Mouse (Mus musculus): ENCODE measurements at regions not wholly inside any gene's neighbourhood (a gene's known extent, or its start where the extent isn't known, plus 50 kb on each side); places are given as distances from the start of the nearest gene placed in this dataset.

DNA sequence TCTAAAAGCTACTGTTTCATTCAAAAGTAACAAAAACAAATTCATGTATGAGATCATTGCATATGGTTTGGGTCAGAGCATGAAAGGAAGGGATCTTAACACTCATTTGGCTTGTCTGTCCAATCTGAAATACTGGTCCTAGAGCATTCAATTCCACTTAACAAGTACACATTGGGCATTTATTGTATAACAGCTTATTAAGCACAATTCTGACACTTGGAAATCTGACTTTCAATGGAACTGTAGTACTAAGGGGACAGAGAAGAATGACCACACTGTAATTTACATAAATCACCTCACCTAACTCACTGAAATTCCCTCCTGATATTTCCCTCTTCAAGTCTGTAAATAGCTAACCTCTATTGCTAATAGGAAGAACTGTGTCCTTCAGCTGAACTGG lies 201.5 kb upstream of the Ldb2 start:
- no peak overlapping the region for H3K4me2 ChIP-seq (replicated peaks; ENCODE audit: low read depth, low read length)
- no peak overlapping the region for H3K4me3 ChIP-seq (ENCODE audit: low read length)
- ATAC-seq (ENCODE audit: low FRiP score, low TSS enrichment), result no peak
- H3K9ac ChIP-seq (replicated peaks; ENCODE audit: low read length), result no peak overlapping the region
- H3K36me3 ChIP-seq (ENCODE audit: insufficient read depth, low read length), result no peaks in the 10 kb centered on the region
- no peaks in the 10 kb centered on the region for H3K9me3 ChIP-seq (ENCODE audit: low read length)
- no peaks in the 10 kb centered on the region for H3K27me3 ChIP-seq (ENCODE audit: insufficient read depth, low read length)
- H3K27ac ChIP-seq (ENCODE audit: low read length), result no peak overlapping the region
- peaks cover 3% of the 10 kb centered on the region; the same call in 1 of the 2 replicates for H3K4me1 ChIP-seq (ENCODE audit: insufficient read depth, low read length)

DNA sequence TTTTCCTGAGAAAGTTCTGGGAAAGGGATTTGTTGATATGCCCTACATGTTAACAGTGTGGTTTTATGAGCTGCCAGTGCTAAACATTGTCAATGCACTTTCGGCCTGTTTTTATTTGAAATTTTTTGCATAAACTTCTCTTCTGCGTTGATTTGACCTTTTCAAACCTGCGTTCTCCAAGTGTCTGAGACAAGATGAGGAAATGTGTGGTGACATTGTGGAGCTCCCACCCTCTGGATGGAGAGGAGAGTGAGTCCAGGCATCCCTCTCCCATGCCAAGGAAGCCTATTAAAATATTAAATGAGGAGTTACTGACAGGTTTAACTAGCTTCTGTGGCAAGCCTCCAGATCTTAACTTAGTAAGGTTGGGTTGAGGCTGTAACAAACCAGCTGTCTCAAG lies 199.6 kb upstream of the Ldb2 start:
- Histone ChIP-seq H3K27me3 (ENCODE audit: insufficient read depth, low read length) (no peaks in the 10 kb centered on the region), H3K4me3 (ENCODE audit: low read length) (no peak overlapping the region), H3K27ac (ENCODE audit: low read length) (no peak overlapping the region), H3K9ac (replicated peaks; ENCODE audit: low read length) (no peak overlapping the region), H3K4me1 (ENCODE audit: insufficient read depth, low read length) (peaks cover 3% of the 10 kb centered on the region; the same call in 1 of the 2 replicates), H3K9me3 (ENCODE audit: low read length) (no peaks in the 10 kb centered on the region), H3K36me3 (ENCODE audit: insufficient read depth, low read length) (no peaks in the 10 kb centered on the region), H3K4me2 (replicated peaks; ENCODE audit: low read depth, low read length) (no peak overlapping the region)
- 67% methylated on average over 3 of the region's 3 CpGs for WGBS
- no peak for ATAC-seq (ENCODE audit: low FRiP score, low TSS enrichment)

DNA sequence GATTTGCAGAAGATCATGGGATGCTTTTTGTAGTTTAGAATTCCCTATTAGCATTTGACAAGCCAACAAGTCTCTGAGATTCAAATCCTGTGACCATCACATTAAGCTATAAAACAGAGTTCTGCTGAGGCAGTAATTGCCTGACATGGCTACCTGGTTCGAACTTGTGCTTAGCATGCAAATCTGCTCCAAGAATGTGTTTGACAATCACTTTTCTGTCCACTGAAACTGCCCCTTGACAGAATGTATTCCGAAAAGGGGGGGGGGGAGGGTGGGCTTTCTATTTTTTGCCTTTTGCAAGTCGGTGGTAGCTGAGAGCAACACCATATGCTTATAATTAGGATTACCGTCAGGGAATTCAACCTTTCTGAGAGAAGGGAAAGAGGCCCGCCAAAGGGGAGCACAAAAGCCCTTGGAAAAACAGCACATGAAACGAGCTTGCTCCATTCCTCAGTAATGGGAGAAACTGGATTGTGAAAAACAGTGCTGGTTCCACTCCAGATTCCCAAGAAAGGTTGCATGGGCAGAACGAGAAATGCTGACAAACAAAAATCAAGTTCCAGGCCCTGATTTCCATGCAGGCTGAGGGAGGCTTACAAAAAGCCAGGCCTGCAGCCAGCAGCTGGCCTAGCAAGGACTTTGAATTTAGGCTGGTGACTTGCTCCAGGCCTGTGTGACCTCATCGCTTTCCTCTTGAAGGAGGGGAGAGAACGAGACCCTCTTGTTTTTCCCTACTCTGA lies 176.1 kb upstream of the Ldb2 start:
- WGBS, result 40% methylated on average over 9 of the region's 9 CpGs
- H3K9me3 ChIP-seq (ENCODE audit: low read length), result no peaks in the 10 kb centered on the region
- H3K36me3 ChIP-seq (ENCODE audit: insufficient read depth, low read length), result no peaks in the 10 kb centered on the region
- no peak overlapping the region for H3K4me2 ChIP-seq (replicated peaks; ENCODE audit: low read depth, low read length)
- H3K9ac ChIP-seq (replicated peaks; ENCODE audit: low read length), result no peak overlapping the region
- H3K27ac ChIP-seq (ENCODE audit: low read length), result no peak overlapping the region
- no peak overlapping the region for H3K4me3 ChIP-seq (ENCODE audit: low read length)
- no peaks in the 10 kb centered on the region for H3K4me1 ChIP-seq (ENCODE audit: insufficient read depth, low read length)
- ATAC-seq (ENCODE audit: low FRiP score, low TSS enrichment), result no peak
- H3K27me3 ChIP-seq (ENCODE audit: insufficient read depth, low read length), result no peaks in the 10 kb centered on the region

DNA sequence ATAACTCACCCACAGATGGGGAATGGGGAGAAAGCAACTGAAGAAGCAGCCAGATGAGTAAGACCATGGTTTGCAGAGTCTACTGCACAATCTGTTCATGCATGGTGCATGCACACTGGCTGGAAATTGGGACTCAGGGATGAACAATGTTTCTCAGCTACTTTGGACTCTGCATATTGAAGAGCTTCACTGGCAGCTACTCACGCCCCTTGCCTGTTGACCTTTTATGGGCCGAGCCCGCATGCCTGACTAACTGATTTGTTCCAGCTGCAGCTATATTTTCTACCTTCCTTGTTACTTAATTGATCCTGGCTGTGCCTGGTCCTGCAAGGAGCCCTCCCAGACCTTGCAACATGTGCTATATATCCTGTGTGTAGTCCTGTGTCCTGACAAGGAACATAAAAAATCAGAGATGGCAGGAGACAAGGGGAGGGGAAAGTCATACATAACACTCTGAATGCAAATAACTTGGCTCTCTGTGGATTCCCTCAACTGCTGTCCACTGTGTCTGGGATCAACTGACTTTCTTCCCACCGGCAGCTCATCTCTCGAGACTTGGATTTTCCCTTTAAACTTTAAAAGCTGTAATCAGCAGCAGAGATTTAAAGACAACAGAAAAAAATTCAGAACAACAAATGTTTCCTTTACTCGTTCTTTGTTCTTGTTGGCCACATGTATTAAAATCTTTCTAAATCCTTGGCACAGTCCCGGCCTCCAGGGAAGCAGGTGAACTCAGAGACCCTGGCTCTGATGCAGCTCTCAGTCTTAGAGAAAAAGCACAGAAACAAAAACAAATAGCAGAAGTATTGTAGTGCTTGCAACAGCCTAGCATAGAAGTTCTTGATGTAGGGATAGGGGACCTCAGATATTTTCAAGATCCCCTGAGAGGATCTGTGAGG lies 143.8 kb upstream of the Ldb2 start:
- Histone ChIP-seq H3K36me3 (ENCODE audit: insufficient read depth, low read length) (no peaks in the 10 kb centered on the region), H3K9ac (replicated peaks; ENCODE audit: low read length) (no peak overlapping the region), H3K27me3 (ENCODE audit: insufficient read depth, low read length) (no peaks in the 10 kb centered on the region), H3K4me1 (ENCODE audit: insufficient read depth, low read length) (peaks cover 11% of the 10 kb centered on the region), H3K27ac (ENCODE audit: low read length) (peak overlapping the region; percentile 73), H3K9me3 (ENCODE audit: low read length) (peaks cover 3% of the 10 kb centered on the region; the same call in 1 of the 2 replicates), H3K4me3 (ENCODE audit: low read length) (no peak overlapping the region), H3K4me2 (replicated peaks; ENCODE audit: low read depth, low read length) (no peak overlapping the region)
- ATAC-seq (ENCODE audit: low FRiP score, low TSS enrichment), result peak; percentile 90
- WGBS, result 23% methylated on average over 7 of the region's 7 CpGs

DNA sequence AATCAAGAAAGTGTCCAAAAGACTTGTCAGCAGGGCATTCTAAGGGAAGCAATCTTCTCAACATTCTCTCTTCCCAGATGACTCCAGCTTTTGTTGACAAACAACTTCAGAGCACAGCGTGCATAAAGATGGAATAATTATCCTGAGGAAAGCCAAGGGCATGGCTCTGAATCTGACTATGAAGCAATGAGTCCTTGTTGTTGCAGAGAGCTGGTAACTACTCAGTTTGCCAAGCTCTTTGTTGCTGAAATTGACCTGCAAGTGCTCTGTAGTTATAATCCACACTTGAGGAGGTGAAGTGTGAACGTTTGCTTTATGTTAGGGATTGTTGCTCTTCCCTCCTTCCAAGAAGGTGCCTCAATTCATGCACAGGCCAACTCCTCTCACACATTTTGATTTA lies 143.1 kb upstream of the Ldb2 start:
- Histone ChIP-seq H3K9me3 (ENCODE audit: low read length) (peaks cover 3% of the 10 kb centered on the region; the same call in 1 of the 2 replicates), H3K36me3 (ENCODE audit: insufficient read depth, low read length) (no peaks in the 10 kb centered on the region), H3K4me3 (ENCODE audit: low read length) (no peak overlapping the region), H3K9ac (replicated peaks; ENCODE audit: low read length) (no peak overlapping the region), H3K27ac (ENCODE audit: low read length) (peak overlapping the region; percentile 73), H3K4me1 (ENCODE audit: insufficient read depth, low read length) (peaks cover 11% of the 10 kb centered on the region), H3K27me3 (ENCODE audit: insufficient read depth, low read length) (no peaks in the 10 kb centered on the region), H3K4me2 (replicated peaks; ENCODE audit: low read depth, low read length) (no peak overlapping the region)
- ATAC-seq (ENCODE audit: low FRiP score, low TSS enrichment), result no peak
- 41% methylated on average over 2 of the region's 2 CpGs for WGBS

DNA sequence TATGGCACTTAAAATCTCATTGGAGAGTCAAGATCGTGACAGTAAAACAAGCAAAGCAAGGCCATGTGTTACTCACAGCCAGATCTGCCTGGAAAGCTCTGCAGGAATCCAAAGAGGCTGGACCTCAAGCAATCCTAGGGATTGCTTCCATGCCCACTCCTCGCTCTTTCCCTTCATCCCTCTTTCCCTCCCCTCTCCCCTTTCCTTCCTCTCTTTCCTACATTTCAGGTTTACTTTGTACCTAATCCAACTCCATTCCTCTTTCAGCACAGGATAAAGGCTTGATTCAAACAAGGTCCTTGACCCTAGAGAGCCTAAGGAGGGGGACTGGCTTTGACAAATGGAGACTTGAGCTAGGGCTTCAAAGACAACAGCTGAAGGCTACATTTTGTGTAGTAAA lies 126.0 kb upstream of the Ldb2 start:
- ATAC-seq (ENCODE audit: low FRiP score, low TSS enrichment), result no peak
- H3K4me3 ChIP-seq (ENCODE audit: low read length), result no peak overlapping the region
- H3K9me3 ChIP-seq (ENCODE audit: low read length), result no peaks in the 10 kb centered on the region
- no peak overlapping the region for H3K27ac ChIP-seq (ENCODE audit: low read length)
- no peak overlapping the region for H3K4me2 ChIP-seq (replicated peaks; ENCODE audit: low read depth, low read length)
- WGBS, result 32% methylated on average over 2 of the region's 2 CpGs
- no peak overlapping the region for H3K9ac ChIP-seq (replicated peaks; ENCODE audit: low read length)
- H3K27me3 ChIP-seq (ENCODE audit: insufficient read depth, low read length), result no peaks in the 10 kb centered on the region
- H3K4me1 ChIP-seq (ENCODE audit: insufficient read depth, low read length), result no peaks in the 10 kb centered on the region
- no peaks in the 10 kb centered on the region for H3K36me3 ChIP-seq (ENCODE audit: insufficient read depth, low read length)

DNA sequence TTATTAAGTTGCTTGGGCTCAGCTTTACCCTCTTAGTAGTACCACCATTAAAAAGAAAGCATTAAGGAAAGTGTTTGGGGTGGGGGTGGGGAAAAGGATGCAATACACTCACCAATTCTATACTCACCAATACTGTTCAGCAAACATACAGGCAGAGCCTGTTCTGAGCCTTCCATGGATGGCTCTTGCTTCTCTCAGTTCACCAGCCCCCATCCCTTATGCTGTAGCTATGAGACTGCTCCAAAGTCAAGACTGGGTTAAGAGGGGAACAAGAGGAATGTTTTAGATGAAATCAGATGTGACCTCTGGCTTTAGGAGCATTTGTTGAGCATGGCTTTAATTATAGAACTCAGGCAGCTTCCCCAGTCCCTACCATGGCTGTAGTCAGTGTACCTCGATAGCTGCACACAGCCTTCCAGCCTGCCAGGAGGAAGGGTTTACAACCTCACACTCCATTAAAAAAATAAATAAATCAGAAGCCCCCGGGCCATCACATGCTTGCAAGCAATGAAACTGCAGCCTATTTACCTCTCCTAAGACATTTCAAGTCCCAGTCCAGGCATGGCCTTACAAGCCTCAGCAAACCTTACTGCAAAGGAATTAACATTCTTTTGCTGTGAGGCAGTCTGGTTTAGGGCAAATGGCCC lies 122.8 kb upstream of the Ldb2 start:
- WGBS, result 11% methylated on average over 2 of the region's 2 CpGs
- H3K9me3 ChIP-seq (ENCODE audit: low read length), result no peaks in the 10 kb centered on the region
- no peak overlapping the region for H3K27ac ChIP-seq (ENCODE audit: low read length)
- ATAC-seq (ENCODE audit: low FRiP score, low TSS enrichment), result peak; percentile 51
- no peak overlapping the region for H3K4me3 ChIP-seq (ENCODE audit: low read length)
- no peaks in the 10 kb centered on the region for H3K27me3 ChIP-seq (ENCODE audit: insufficient read depth, low read length)
- no peak overlapping the region for H3K9ac ChIP-seq (replicated peaks; ENCODE audit: low read length)
- H3K36me3 ChIP-seq (ENCODE audit: insufficient read depth, low read length), result no peaks in the 10 kb centered on the region
- peaks cover under 1% of the 10 kb centered on the region; the same call in 1 of the 2 replicates for H3K4me1 ChIP-seq (ENCODE audit: insufficient read depth, low read length)
- H3K4me2 ChIP-seq (replicated peaks; ENCODE audit: low read depth, low read length), result no peak overlapping the region

DNA sequence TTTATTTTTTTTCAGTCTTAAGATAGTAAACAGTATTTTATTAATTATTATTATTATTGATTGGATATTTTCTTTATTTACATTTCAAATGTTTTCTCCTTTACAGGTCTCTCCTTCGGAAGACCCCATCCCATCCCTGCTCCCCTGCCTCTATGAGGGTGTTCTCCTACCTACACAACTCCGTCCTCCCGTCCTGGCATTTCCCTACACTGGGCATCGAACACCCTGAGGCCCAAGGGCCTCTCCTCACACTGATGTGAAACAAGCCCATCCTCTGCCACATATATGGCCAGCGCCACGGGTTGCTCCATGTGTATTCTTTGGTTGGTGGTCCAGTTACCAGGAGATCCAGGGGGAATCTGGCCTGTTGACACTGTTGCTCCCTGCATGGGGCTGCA lies 118.3 kb upstream of the Ldb2 start:
- Histone ChIP-seq H3K4me3 (ENCODE audit: low read length) (no peak overlapping the region), H3K9ac (replicated peaks; ENCODE audit: low read length) (no peak overlapping the region), H3K27me3 (ENCODE audit: insufficient read depth, low read length) (no peaks in the 10 kb centered on the region), H3K4me1 (ENCODE audit: insufficient read depth, low read length) (peaks cover 3% of the 10 kb centered on the region; the same call in 1 of the 2 replicates), H3K36me3 (ENCODE audit: insufficient read depth, low read length) (no peaks in the 10 kb centered on the region), H3K9me3 (ENCODE audit: low read length) (no peaks in the 10 kb centered on the region), H3K4me2 (replicated peaks; ENCODE audit: low read depth, low read length) (peak overlapping the region; percentile 24; the same call in 1 of the 2 replicates), H3K27ac (ENCODE audit: low read length) (no peak overlapping the region)
- ATAC-seq (ENCODE audit: low FRiP score, low TSS enrichment), result no peak
- WGBS, result 92% methylated on average over 6 of the region's 6 CpGs

DNA sequence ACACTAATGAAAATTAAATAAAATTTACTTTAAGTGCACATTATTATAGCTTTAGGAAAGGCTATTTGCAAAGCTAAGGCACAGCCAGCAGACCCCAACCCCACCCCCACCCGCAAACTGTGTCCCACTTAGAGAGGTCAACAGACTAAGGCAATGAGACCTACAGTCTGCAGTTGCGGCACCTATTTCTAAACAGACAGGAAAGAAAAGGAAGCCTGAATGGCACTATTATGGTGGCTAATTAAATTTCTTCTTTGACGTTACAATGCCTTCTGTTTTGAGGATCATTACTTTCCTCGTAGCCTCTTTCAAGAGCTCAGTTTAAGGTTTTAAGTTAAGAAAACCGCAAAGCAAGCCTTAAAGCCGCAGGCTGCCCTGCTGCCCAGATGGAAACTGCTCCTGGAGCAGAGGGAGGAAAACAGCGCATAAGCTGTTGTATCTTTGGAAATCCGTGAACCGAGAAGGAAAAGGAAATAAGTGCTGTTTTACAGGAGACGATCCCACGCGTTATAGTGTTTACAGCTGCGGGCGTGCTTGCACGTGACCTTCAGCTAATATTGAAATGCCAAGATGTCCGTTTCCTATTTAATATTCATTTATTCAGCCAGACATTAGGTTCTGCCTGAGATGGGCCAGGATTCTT lies 117.8 kb upstream of the Ldb2 start:
- Histone ChIP-seq H3K36me3 (ENCODE audit: insufficient read depth, low read length) (no peaks in the 10 kb centered on the region), H3K4me3 (ENCODE audit: low read length) (no peak overlapping the region), H3K4me2 (replicated peaks; ENCODE audit: low read depth, low read length) (peak overlapping the region; percentile 24), H3K4me1 (ENCODE audit: insufficient read depth, low read length) (peaks cover 3% of the 10 kb centered on the region; the same call in 1 of the 2 replicates), H3K9ac (replicated peaks; ENCODE audit: low read length) (no peak overlapping the region), H3K27me3 (ENCODE audit: insufficient read depth, low read length) (no peaks in the 10 kb centered on the region), H3K27ac (ENCODE audit: low read length) (no peak overlapping the region), H3K9me3 (ENCODE audit: low read length) (no peaks in the 10 kb centered on the region)
- no peak for ATAC-seq (ENCODE audit: low FRiP score, low TSS enrichment)
- WGBS, result 35% methylated on average over 16 of the region's 16 CpGs
